Mouse (Mus musculus) bone marrow, adult 2 months (tissue): ENCODE data around the gene Tmem52b.
"Not testable (repeated sequence)": the region's sequence is repeated elsewhere in the genome, so short reads cannot be mapped to it uniquely, and the experiment has no call there.

ENCODE experiments used
- CTCF ChIP-seq: fragments of 200-500 bp; IDR thresholded peaks from 2 replicates; pipeline ENCODE4 v1.5.1; 2011; ENCODE audit warnings: low read length, control low read depth; ENCODE audit not compliant: control insufficient read depth, insufficient read depth
- POLR2A ChIP-seq: fragments of 200-500 bp; IDR thresholded peaks from 2 replicates; pipeline ENCODE4 v1.6.1; 2011; ENCODE audit warnings: low read depth, mild to moderate bottlenecking, control low read depth, low read length, borderline replicate concordance; ENCODE audit not compliant: control insufficient read depth

GRCm38 (mm10) chr6:129499516-129499915 lies 12.8 kb upstream of the Tmem52b start:
- TF ChIP-seq POLR2A, CTCF: not testable (repeated sequence)
